Mouse (Mus musculus) forebrain, postnatal 0 days (tissue): ENCODE data around the gene Gm11437. TPM values are rescaled to one million over a fixed set of nuclear protein-coding genes. Genes with fewer than 3 reads are reported as not detected.
A peak's percentile ranks its signal among the peaks of the same experiment; 100 is the strongest.

Source experiments
- ATAC-seq: fragments of 200-750 bp; cut with Nextera tagmentation; 2 replicates; pipeline ENCODE4 v1.8.0; 2017; ENCODE audit warnings: mild to moderate bottlenecking, moderate library complexity
- DNase-seq: peaks from one replicate; pipeline ENCODE4 v3.0.0-alpha.2; 2015
- H3K27ac ChIP-seq: fragments of 300-500 bp; sonication (generic); 2 replicates; pipeline ENCODE4 v1.5.1; 2014; ENCODE audit warnings: low read depth, mild to moderate bottlenecking, antibody characterized with exemption, low read length, moderate library complexity, mixed read lengths
- H3K27me3 ChIP-seq: fragments of 300-500 bp; sonication (generic); 2 replicates; pipeline ENCODE4 v1.6.1; 2014; ENCODE audit warnings: mild to moderate bottlenecking, low read length, mixed read lengths; ENCODE audit not compliant: insufficient read depth
- H3K36me3 ChIP-seq: fragments of 300-500 bp; sonication (generic); 2 replicates; pipeline ENCODE4 v1.6.1; 2014; ENCODE audit warnings: mild to moderate bottlenecking, moderate library complexity; ENCODE audit not compliant: insufficient read depth
- H3K4me1 ChIP-seq: fragments of 300-500 bp; sonication (generic); 2 replicates; pipeline ENCODE4 v1.6.1; 2014; ENCODE audit warnings: antibody characterized with exemption; ENCODE audit not compliant: insufficient read depth
- H3K4me2 ChIP-seq: fragments of 300-500 bp; sonication (generic); 2 replicates; pipeline ENCODE4 v1.6.1; 2014; ENCODE audit warnings: low read depth, mild to moderate bottlenecking, moderate library complexity
- H3K4me3 ChIP-seq: fragments of 300-500 bp; sonication (generic); 2 replicates; pipeline ENCODE4 v1.5.1; 2014; ENCODE audit warnings: low read depth, low read length, mixed read lengths
- H3K9ac ChIP-seq: fragments of 300-500 bp; sonication (generic); 2 replicates; pipeline ENCODE4 v1.6.1; 2014; ENCODE audit warnings: mild to moderate bottlenecking
- H3K9me3 ChIP-seq: fragments of 300-500 bp; sonication (generic); 2 replicates; pipeline ENCODE4 v1.6.1; 2016; ENCODE audit warnings: low read length
- CTCF ChIP-seq: sonication (generic); IDR thresholded peaks from 2 replicates; pipeline ENCODE4 v1.5.1; 2016; ENCODE audit warnings: antibody characterized with exemption, control low read depth, low read depth
- WGBS: fragments of 180-500 bp; shearing (Covaris S2); extraction: QIAGEN DNeasy Blood & Tissue Kit; methylation state at CpG from one replicate; pipeline ENCODE4 v1.1.7; 2014; 5-methylcytosine and 5-hydroxymethylcytosine counted together
- polyA plus RNA-seq: library from polyadenylated mRNA; unstranded; fragments of >200 nt; fragmentation: Nextera tagmentation; extraction: Ambion mirVana; gene quantifications from 2 replicates; pipeline ENCODE4 v1.2.1, GENCODE M21; 2015
- total RNA-seq: library from RNA; depleted of rRNA; stranded (reverse); fragments of >200 nt; gene quantifications from 2 replicates; pipeline ENCODE4 v1.2.3, GENCODE M21; 2014

The Gm11437 gene
- total and polyA plus RNA-seq, 2 experiments from 2014 or later, result not detected

DNA sequence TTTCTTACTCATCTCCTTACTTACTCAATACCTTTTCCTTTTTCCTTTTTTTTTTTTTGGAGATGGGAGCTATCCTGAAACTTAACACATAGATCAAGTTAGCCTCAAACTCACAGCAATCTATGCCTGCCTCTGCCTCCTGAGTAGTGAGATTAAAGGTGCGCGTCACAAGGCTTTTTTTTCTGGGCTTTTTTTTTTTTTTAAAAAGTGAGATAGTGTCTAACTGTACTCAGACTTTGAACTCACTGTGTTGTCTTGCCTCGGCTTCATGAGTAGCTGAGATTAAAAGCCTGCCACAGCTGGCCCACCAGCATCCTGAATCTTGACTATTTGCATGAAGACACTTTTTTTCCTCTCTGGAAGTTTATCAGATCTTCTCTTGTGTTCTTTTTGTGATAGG, 21.3 kb upstream of the Gm11437 start:
- Histone ChIP-seq H3K4me2 (no peak overlapping the region), H3K4me1 (no peaks in the 10 kb centered on the region), H3K9ac (no peak overlapping the region), H3K9me3 (no peaks in the 10 kb centered on the region), H3K4me3 (no peak overlapping the region), H3K27ac (no peak overlapping the region), H3K36me3 (no peaks in the 10 kb centered on the region), H3K27me3 (no peaks in the 10 kb centered on the region)
- no peak for TF ChIP-seq CTCF
- WGBS, result 90% methylated on average over 3 of the region's 3 CpGs
- ATAC-seq, result no peak
- no peak for DNase-seq

DNA sequence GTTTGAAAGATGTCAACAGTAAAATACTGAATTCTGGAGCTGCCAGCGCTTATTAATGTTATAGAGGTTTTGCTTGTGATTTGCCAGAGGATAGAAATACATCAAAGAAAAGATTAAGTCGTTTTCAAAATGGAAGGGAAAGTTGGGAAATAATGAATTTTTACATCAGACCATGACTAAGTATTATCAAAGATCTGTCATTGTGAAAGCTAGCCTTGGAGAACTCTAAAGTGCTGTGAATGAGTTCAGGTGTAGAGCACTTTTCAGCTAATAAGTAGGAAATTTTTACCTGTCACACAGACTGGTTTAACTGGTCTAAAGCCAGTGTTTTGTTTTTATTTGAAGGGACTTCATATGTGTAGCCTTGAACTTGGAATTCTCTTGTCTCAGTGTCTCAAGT, 14.0 kb upstream of the Gm11437 start:
- H3K36me3 ChIP-seq, result no peaks in the 10 kb centered on the region
- H3K27ac ChIP-seq, result no peak overlapping the region
- 53% methylated on average over 2 of the region's 2 CpGs for WGBS
- H3K9me3 ChIP-seq, result no peaks in the 10 kb centered on the region
- H3K4me1 ChIP-seq, result peaks cover 12% of the 10 kb centered on the region
- H3K27me3 ChIP-seq, result no peaks in the 10 kb centered on the region
- no peak for TF ChIP-seq CTCF
- ATAC-seq (no peak), DNase-seq (no peak)
- no peak overlapping the region for H3K9ac ChIP-seq
- peak overlapping the region; percentile 75 for H3K4me2 ChIP-seq
- no peak overlapping the region; the same call in 1 of the 2 replicates for H3K4me3 ChIP-seq

DNA sequence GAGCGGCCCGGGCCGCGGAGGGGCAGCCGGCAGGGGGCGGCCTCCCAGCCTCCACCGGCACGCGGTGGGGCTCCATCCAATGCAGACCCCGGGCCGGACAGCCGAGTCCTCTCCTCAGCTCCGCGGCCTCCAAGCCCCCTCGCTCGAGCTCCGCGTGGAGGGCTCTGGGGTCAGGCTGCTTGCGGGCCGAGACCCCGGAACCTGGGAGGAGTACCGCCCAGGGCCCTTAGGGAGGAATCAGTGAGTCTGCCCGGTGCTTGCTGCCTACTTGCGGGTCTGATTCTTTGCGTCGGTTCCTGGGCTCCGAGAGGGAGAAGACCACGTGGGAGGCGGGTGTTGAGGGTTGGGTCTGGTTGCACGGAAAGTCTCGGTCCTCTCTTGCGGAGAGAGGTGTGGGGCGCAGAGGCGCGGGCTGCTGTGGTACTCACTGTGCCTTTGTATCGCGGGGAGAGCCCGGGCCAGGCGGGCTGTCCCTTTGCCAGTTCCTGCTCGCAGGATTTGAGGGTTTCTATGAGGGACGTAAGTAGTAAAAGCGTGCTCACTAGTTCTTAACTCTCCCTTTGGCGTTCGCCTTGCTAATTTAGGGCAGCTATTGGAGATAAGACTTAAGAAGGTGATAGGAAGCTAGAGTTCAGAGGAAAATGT, 12.8 kb upstream of the Gm11437 start:
- H3K27me3 ChIP-seq, result no peaks in the 10 kb centered on the region
- ATAC-seq (peak; percentile 63), DNase-seq (peak; percentile 79)
- H3K36me3 ChIP-seq, result no peaks in the 10 kb centered on the region
- TF ChIP-seq CTCF, result peak; percentile 39
- H3K4me2 ChIP-seq, result peak overlapping the region; percentile 75
- peak overlapping the region; percentile 78 for H3K9ac ChIP-seq
- H3K4me3 ChIP-seq, result peak overlapping the region; percentile 79
- no peaks in the 10 kb centered on the region for H3K9me3 ChIP-seq
- peaks cover 12% of the 10 kb centered on the region for H3K4me1 ChIP-seq
- under 1% methylated on average over 39 of the region's 44 CpGs for WGBS
- peak overlapping the region; percentile 90 for H3K27ac ChIP-seq

DNA sequence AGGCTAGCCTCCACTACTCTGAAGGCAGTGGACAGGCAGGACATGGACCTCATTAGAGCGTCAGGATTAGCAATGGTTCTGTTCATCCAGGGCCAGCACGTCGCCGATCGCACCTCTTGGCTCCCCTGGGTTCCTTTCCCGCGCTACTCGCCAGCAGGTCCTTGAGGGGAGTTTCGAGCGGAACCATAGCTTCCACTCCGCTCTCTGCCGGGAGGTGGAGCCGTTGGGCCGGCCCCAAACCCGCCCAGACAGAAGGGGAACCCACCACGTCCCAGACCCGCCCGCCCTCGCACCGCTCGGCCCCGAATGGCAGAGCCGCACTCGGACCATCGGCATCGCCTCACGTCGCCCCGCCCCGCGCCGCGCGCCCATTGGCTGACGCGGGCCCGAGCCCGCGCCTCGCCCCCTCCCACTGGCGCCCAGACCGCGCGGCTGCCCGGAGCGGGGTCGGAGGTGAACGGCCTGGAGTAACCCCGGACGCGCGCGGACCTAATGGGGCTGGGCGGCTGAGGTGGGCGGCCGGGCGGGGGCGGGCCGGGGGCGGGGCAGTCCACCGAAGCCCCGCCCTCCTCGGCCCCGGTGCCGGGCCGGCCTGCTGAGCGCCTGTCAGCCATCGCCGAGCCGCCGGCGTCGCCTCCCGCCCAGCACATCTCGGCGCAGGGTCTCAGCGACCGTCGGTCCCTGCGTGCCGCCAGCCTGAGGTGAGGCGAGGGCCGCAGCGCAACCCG, 12.1 kb upstream of the Gm11437 start:
- Histone ChIP-seq H3K27ac (peak overlapping the region; percentile 90), H3K9me3 (no peaks in the 10 kb centered on the region), H3K9ac (peak overlapping the region; percentile 78), H3K36me3 (no peaks in the 10 kb centered on the region), H3K27me3 (no peaks in the 10 kb centered on the region), H3K4me1 (peaks cover 12% of the 10 kb centered on the region), H3K4me3 (peak overlapping the region; percentile 79), H3K4me2 (peak overlapping the region; percentile 75)
- 2% methylated on average over 66 of the region's 85 CpGs for WGBS
- peak; percentile 95 for ATAC-seq
- peak; percentile 76 for TF ChIP-seq CTCF
- peak; percentile 93 for DNase-seq

DNA sequence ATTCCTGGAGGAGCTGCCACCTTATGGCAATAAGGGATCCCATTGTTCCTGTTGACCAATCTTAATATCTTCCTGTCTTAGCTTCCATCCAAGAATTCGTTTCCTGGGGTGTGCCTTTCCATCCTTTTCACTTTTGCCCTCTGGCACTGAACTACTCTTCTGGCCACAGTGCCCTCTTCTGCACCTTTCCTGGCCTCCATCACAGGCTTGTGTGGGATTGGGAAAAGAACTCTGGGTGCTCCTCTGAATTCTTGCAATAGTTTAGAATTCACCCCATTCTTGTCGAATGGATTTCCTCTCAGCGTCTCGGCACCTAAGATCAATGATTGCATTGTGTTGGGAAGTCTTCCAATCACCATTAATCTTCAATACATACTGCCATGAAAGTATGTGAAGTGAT, 11.3 kb upstream of the Gm11437 start:
- Histone ChIP-seq H3K4me2 (peak overlapping the region; percentile 75), H3K4me3 (no peak overlapping the region; the same call in 1 of the 2 replicates), H3K9ac (no peak overlapping the region), H3K27me3 (no peaks in the 10 kb centered on the region), H3K27ac (no peak overlapping the region), H3K9me3 (no peaks in the 10 kb centered on the region), H3K36me3 (no peaks in the 10 kb centered on the region), H3K4me1 (peaks cover 12% of the 10 kb centered on the region)
- no peak for DNase-seq
- no peak for TF ChIP-seq CTCF
- ATAC-seq, result no peak
- 32% methylated on average over 4 of the region's 4 CpGs for WGBS

DNA sequence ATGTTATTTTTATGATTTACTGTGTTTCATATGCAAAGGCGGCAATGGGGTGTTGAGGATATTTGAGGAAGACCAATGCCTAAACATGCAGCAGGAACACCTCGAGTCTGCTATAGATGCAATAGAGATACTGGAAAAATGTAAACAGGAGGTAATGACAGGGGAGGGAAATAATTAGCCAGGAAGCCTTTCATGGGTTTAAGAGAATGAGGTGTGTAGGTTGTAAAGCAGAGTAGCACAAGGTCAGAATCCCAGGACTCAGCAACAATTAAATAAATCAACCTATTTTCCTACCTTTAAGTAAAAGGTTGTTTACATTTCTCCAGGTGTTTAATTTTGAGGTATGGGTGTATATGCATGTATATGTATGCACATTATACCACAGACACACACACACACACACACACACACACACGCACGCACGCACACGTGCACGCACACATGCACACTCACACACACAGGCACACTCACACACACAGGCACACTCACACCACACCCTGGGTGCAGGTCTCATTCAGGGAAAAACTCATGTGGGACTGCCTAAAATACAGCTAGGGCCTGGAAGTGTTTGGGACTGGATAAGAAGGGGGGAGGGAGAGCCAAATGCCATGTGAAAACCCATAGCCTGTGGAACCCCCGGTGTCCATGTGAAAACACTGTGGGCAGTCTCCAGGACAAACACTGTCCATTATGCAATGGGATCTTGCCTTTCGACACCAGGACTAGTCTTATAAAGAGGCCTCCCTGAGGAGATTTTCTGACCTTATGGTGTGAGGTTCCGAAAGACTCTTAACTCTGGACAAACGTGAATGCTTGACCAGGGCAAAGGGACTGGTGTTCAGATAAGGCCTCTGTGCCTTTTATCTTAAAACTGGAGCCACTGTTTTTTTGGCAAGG, 5.5 kb upstream of the Gm11437 start:
- no peak for TF ChIP-seq CTCF
- DNase-seq, result no peak
- H3K27me3 ChIP-seq, result no peaks in the 10 kb centered on the region
- no peaks in the 10 kb centered on the region; the same call in 1 of the 2 replicates for H3K4me1 ChIP-seq
- no peaks in the 10 kb centered on the region for H3K36me3 ChIP-seq
- no peak overlapping the region for H3K27ac ChIP-seq
- no peaks in the 10 kb centered on the region for H3K9me3 ChIP-seq
- H3K4me3 ChIP-seq, result no peak overlapping the region
- ATAC-seq, result no peak
- WGBS, result 67% methylated on average over 11 of the region's 11 CpGs
- no peak overlapping the region for H3K9ac ChIP-seq
- H3K4me2 ChIP-seq, result no peak overlapping the region
